Mouse (Mus musculus) embryonic facial prominence, embryonic 12.5 days (tissue): ENCODE data around the gene Abi3bp. TPM values are rescaled to one million over a fixed set of nuclear protein-coding genes. Genes with fewer than 3 reads are reported as not detected.

Source experiments
- ATAC-seq: fragments of 200-750 bp; cut with Nextera tagmentation; 2 replicates; pipeline ENCODE4 v1.8.0; 2017; ENCODE audit not compliant: insufficient number of reproducible peaks, insufficient read depth, low FRiP score, low TSS enrichment
- H3K27ac ChIP-seq: fragments of 300-500 bp; sonication (generic); 2 replicates; pipeline ENCODE4 v1.5.1; 2016; ENCODE audit warnings: mild to moderate bottlenecking
- H3K27me3 ChIP-seq: fragments of 300-500 bp; sonication (generic); 2 replicates; pipeline ENCODE4 v1.6.1; 2016; ENCODE audit warnings: mild to moderate bottlenecking, moderate library complexity
- H3K36me3 ChIP-seq: fragments of 300-500 bp; sonication (generic); 2 replicates; pipeline ENCODE4 v1.6.1; 2016; ENCODE audit warnings: mild to moderate bottlenecking
- H3K4me1 ChIP-seq: fragments of 300-500 bp; sonication (generic); 2 replicates; pipeline ENCODE4 v1.6.1; 2016
- H3K4me2 ChIP-seq: fragments of 300-500 bp; sonication (generic); replicated peaks from 2 replicates; pipeline ENCODE4 v1.6.1; 2016; ENCODE audit warnings: mild to moderate bottlenecking, moderate library complexity
- H3K4me3 ChIP-seq: fragments of 300-500 bp; sonication (generic); 2 replicates; pipeline ENCODE4 v1.5.1; 2016; ENCODE audit warnings: mild to moderate bottlenecking
- H3K9ac ChIP-seq: fragments of 300-500 bp; sonication (generic); 2 replicates; pipeline ENCODE4 v1.6.1; 2016; ENCODE audit warnings: mild to moderate bottlenecking, moderate library complexity
- H3K9me3 ChIP-seq: fragments of 300-500 bp; sonication (generic); 2 replicates; pipeline ENCODE4 v1.6.1; 2016; ENCODE audit warnings: mild to moderate bottlenecking, moderate library complexity
- WGBS: fragments of 180-500 bp; shearing (Covaris S2); methylation state at CpG from one replicate; pipeline ENCODE4 v1.1.7; 2016; 5-methylcytosine and 5-hydroxymethylcytosine counted together
- polyA plus RNA-seq: library from polyadenylated mRNA; unstranded; fragments of >200 nt; fragmentation: Nextera tagmentation; extraction: Ambion mirVana; gene quantifications from 2 replicates; pipeline ENCODE4 v1.2.1, GENCODE M21; 2016

Abi3bp gene
- polyA plus RNA-seq, 1 experiment from 2014 or later = 2.6 TPM

GRCm38 (mm10) chr16:56700898-56701297 lies 223.2 kb downstream of the Abi3bp start:
- ATAC-seq = no peak
- Histone ChIP-seq H3K4me3 (no peak overlapping the region), H3K4me2 (no peak overlapping the region), H3K36me3 (peaks cover 27% of the 10 kb centered on the region), H3K27me3 (no peaks in the 10 kb centered on the region), H3K27ac (no peak overlapping the region), H3K4me1 (no peaks in the 10 kb centered on the region), H3K9ac (no peak overlapping the region), H3K9me3 (no peaks in the 10 kb centered on the region)
- 86% methylated on average over 3 of the region's 3 CpGs for WGBS

- no peak for ATAC-seq
- 87% methylated on average over 3 of the region's 3 CpGs for WGBS
- peaks cover 55% of the 10 kb centered on the region for H3K36me3 ChIP-seq
These were observed 228.1 kb downstream of the Abi3bp start for GRCm38 (mm10) chr16:56705731-56706130.

GRCm38 (mm10) chr16:56710071-56710470 lies 232.4 kb downstream of the Abi3bp start:
- H3K4me2 ChIP-seq = no peak overlapping the region
- no peaks in the 10 kb centered on the region for H3K27me3 ChIP-seq
- no peak overlapping the region for H3K4me3 ChIP-seq
- H3K4me1 ChIP-seq = no peaks in the 10 kb centered on the region
- H3K9me3 ChIP-seq = no peaks in the 10 kb centered on the region
- H3K9ac ChIP-seq = no peak overlapping the region
- ATAC-seq = no peak
- no peak overlapping the region for H3K27ac ChIP-seq
- 93% methylated on average over 3 of the region's 3 CpGs for WGBS
- peaks cover 55% of the 10 kb centered on the region for H3K36me3 ChIP-seq

More at GRCm38 (mm10) chr16:56705731-56706130, 228.1 kb downstream of the Abi3bp start:
- Histone ChIP-seq H3K4me1 (no peaks in the 10 kb centered on the region), H3K9ac (no peak overlapping the region), H3K4me2 (no peak overlapping the region), H3K27me3 (no peaks in the 10 kb centered on the region), H3K27ac (no peak overlapping the region), H3K9me3 (no peaks in the 10 kb centered on the region), H3K4me3 (no peak overlapping the region)

- Histone ChIP-seq H3K9ac (peak overlapping the region; percentile 86; the same call in 1 of the 2 replicates), H3K27ac (no peak overlapping the region), H3K9me3 (no peaks in the 10 kb centered on the region), H3K27me3 (no peaks in the 10 kb centered on the region), H3K4me2 (peak overlapping the region; percentile 58), H3K4me3 (peak overlapping the region; percentile 87), H3K4me1 (peaks cover 8% of the 10 kb centered on the region), H3K36me3 (peaks cover 16% of the 10 kb centered on the region)
- no peak for ATAC-seq
- WGBS = 67% methylated on average over 3 of the region's 3 CpGs
These were observed 237.9 kb downstream of the Abi3bp start for GRCm38 (mm10) chr16:56715608-56716007.

- Histone ChIP-seq H3K4me1 (peaks cover 8% of the 10 kb centered on the region), H3K9ac (peak overlapping the region; percentile 86), H3K4me3 (peak overlapping the region; percentile 87), H3K27me3 (no peaks in the 10 kb centered on the region), H3K9me3 (no peaks in the 10 kb centered on the region), H3K4me2 (peak overlapping the region; percentile 58), H3K27ac (peak overlapping the region; percentile 98), H3K36me3 (peaks cover 5% of the 10 kb centered on the region)
- WGBS = 2% methylated on average over 27 of the region's 38 CpGs
- peak; percentile 75 for ATAC-seq
These were observed 239.0 kb downstream of the Abi3bp start for GRCm38 (mm10) chr16:56716557-56717179.

GRCm38 (mm10) chr16:56717224-56718200 lies 239.8 kb downstream of the Abi3bp start, which contains the start of gene Tfg:
Tfg (minus strand) TSS chr16:56717450.
- Histone ChIP-seq H3K4me3 (peak within 1 kb of the TSS; percentile 87), H3K9ac (peak within 1 kb of the TSS; percentile 86), H3K4me2 (peak within 1 kb of the TSS; percentile 58), H3K4me1 (peaks cover 8% of the 10 kb centered on the region), H3K36me3 (no peaks in the 10 kb centered on the region), H3K9me3 (no peaks in the 10 kb centered on the region), H3K27me3 (no peaks in the 10 kb centered on the region), H3K27ac (peak within 1 kb of the TSS; percentile 98)
- under 1% methylated on average over 62 of the region's 62 CpGs for WGBS
- ATAC-seq = peak; percentile 98

GRCm38 (mm10) chr16:56719031-56719430 lies 241.4 kb downstream of the Abi3bp start:
- Histone ChIP-seq H3K36me3 (no peaks in the 10 kb centered on the region), H3K27me3 (no peaks in the 10 kb centered on the region), H3K9ac (no peak overlapping the region), H3K4me2 (no peak overlapping the region), H3K9me3 (no peaks in the 10 kb centered on the region), H3K27ac (no peak overlapping the region), H3K4me1 (peaks cover 8% of the 10 kb centered on the region), H3K4me3 (no peak overlapping the region)
- no peak for ATAC-seq

GRCm38 (mm10) chr16:56722357-56722756 lies 244.7 kb downstream of the Abi3bp start:
- no peaks in the 10 kb centered on the region for H3K36me3 ChIP-seq
- H3K9me3 ChIP-seq = no peaks in the 10 kb centered on the region
- H3K27ac ChIP-seq = no peak overlapping the region
- H3K27me3 ChIP-seq = no peaks in the 10 kb centered on the region
- WGBS = 50% methylated on average over 4 of the region's 4 CpGs
- no peaks in the 10 kb centered on the region for H3K4me1 ChIP-seq
- H3K4me2 ChIP-seq = no peak overlapping the region
- H3K9ac ChIP-seq = no peak overlapping the region
- ATAC-seq = no peak
- no peak overlapping the region for H3K4me3 ChIP-seq

- no peak overlapping the region for H3K27ac ChIP-seq
- no peak for ATAC-seq
- 81% methylated on average over 10 of the region's 10 CpGs for WGBS
- H3K36me3 ChIP-seq = no peaks in the 10 kb centered on the region
- H3K4me2 ChIP-seq = no peak overlapping the region
- H3K27me3 ChIP-seq = no peaks in the 10 kb centered on the region
- no peaks in the 10 kb centered on the region for H3K9me3 ChIP-seq
- H3K4me3 ChIP-seq = no peak overlapping the region
- H3K9ac ChIP-seq = no peak overlapping the region
- H3K4me1 ChIP-seq = no peaks in the 10 kb centered on the region
These were observed 247.2 kb downstream of the Abi3bp start for GRCm38 (mm10) chr16:56724927-56725326.

GRCm38 (mm10) chr16:56729060-56729459 lies 251.4 kb downstream of the Abi3bp start:
- Histone ChIP-seq H3K4me1 (no peaks in the 10 kb centered on the region), H3K36me3 (no peaks in the 10 kb centered on the region), H3K4me2 (no peak overlapping the region), H3K9me3 (no peaks in the 10 kb centered on the region), H3K9ac (no peak overlapping the region), H3K4me3 (no peak overlapping the region), H3K27ac (no peak overlapping the region), H3K27me3 (no peaks in the 10 kb centered on the region)
- no peak for ATAC-seq
- 9% methylated on average over 1 of the region's 1 CpGs for WGBS
